Mouse (Mus musculus): ENCODE measurements around the gene 1700092M07Rik.
A peak's percentile ranks its signal among the peaks of the same experiment; 100 is the strongest.

1700092M07Rik gene

DNA sequence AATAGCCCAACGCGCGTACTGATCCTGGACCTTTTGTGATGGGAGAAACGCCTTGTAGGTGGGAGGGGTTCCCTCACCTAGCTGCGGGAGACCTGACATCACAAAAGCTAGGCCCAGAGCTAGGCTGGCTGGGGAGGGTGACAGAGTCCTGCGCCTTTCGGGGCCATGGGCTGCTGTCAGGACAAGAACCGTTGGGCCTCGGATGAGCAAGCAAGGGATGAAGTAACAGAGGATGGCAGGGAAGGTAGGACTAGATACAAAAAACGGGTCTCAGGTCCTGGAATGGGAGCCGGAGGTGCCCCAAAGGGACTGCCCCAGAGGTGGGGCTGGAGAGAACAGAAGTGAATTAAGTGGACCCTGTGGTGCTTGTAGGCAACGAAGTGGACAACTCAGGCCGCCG lies at the start of gene 1700092M07Rik:
TSS of gene 1700092M07Rik (plus strand) at position 116 of the 400 bp plus-strand sequence.
- DNase-seq (ENCODE audit: low spot score in 2 of 2) = no peak

DNA sequence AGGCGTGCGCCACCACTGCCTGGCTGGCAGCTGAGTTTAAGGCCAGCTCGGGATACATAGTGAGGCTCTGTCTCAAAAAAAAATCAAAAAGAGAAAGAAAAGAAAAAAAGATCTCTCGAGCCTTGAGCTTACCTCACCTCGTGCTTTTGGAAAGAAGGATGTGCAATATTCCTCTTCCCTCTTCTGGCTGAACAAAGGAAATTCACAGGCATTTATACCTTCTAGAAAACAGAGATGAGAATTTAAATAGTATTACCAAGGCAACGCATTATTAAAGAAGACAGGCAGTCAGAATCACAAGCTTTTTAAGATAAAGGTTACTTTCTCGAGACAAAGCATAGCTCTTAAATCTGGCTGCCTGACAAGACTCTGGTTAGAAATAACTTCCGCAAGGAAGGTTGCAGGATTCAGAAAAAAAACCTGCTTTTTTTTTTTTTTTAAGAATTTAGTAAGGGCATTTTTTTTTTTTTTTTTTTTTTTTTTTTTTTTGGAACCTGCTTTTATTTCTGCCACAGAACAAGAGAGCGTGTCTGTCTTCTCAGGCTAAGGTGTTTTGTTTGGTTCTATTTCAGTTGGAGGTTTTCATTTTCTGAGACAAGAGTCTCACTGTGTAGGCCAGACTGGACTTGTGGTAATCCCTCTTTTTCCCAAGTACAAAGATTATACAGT lies 48.5 kb upstream of the 1700092M07Rik start:
- no peak for DNase-seq (ENCODE audit: low spot score in 2 of 2)

DNA sequence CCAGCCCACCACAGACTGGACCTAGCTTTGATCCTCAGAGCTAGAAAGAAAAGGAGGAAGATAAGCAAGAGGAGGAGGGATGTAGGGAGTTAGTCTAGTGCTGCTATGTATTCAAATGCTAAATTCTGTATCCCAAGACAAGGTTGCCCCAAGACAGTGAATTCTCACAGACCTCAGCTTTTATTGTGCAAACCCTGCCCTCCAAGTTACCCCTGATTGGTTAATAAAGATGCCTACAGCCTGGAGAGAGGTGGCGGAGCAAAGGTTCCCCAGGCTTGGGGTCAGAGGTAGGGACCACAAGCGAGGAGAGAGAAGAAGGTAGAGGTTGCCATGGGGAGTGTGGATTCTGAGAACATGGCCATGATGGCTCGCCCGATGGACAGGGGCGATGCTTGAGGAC lies 47.8 kb upstream of the 1700092M07Rik start:
- DNase-seq (ENCODE audit: low spot score in 2 of 2) = no peak

DNA sequence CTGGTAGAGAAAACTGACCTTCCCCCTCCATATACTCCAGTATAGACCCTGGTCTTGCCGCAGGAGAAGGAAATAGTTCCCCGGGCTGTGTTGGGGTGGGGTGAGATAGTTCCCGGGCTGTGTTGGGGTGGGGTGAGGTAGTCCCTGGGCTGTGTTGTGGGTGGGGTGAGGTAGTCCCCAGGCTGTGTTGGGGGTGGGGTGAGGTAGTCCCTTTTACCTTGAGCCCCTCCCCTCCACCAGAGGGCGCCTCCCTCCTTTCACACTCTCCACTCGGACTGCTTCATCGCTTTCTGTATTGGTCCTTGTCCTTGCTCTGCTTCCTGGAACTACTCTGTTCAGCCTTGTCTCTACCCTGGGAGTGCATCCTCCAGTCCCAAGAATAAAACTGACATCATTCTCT lies 45.2 kb upstream of the 1700092M07Rik start:
- peak in 1 of 2 experiments; percentile 40 for DNase-seq (ENCODE audit: low spot score in 2 of 2)

GRCm38 (mm10) chr19:8699652-8700051 lies 40.9 kb upstream of the 1700092M07Rik start:
- no peak for DNase-seq (ENCODE audit: low spot score in 2 of 2)

GRCm38 (mm10) chr19:8702458-8702857 lies 38.1 kb upstream of the 1700092M07Rik start:
- DNase-seq (ENCODE audit: low spot score in 2 of 2) = no peak

GRCm38 (mm10) chr19:8703571-8703970 lies 36.9 kb upstream of the 1700092M07Rik start:
- DNase-seq (ENCODE audit: low spot score in 2 of 2) = no peak

GRCm38 (mm10) chr19:8705026-8705708 lies 35.4 kb upstream of the 1700092M07Rik start:
- no peak for DNase-seq (ENCODE audit: low spot score in 2 of 2)

DNA sequence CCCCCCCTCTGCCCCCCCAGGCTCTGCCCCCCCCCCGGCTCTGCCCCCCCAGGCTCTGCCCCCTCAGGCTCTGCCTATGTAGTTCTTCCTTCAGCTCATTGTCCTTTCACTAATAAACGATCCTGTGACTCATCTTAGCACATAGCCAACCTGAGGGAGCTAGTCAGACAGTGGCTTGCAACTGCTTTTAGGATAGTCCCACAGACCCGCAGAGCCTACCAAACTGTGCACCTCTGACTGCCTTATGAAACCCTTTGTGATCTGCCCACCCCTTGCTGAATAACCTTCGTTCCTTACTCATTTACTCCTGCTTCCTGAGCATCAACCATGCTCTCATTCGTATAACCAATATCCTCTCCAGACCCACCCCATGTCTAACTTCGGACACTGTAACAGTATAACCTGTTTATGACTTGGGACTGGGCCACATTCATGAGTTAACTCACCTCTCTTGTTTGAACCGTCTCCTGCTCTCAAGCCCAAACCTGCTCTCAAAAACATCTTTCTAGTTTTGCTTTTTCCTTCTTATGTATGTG lies 34.3 kb upstream of the 1700092M07Rik start:
- DNase-seq (ENCODE audit: low spot score in 2 of 2) = no peak

- no peak for DNase-seq (ENCODE audit: low spot score in 2 of 2)
These were observed 33.6 kb upstream of the 1700092M07Rik start for GRCm38 (mm10) chr19:8706930-8707329.

DNA sequence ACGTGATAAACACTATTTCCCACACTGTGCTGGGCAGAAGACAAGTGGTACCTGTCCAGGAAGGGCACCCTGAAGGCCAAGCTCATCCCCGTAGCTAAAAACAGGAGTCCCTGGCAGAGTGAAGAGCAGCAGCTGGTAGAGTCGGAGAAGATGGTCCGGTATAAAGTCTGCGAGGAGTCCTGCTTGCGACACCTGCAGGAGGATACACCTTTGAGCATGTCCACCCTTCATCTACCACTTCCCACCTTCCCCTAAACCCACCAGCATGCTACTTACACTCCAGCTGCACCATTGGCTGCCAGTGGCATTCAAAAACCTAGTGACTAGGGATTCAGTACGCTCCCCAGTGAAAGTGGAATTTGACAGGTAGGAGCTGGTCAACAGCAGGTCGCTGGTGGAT lies 31.6 kb upstream of the 1700092M07Rik start:
- no peak for DNase-seq (ENCODE audit: low spot score in 2 of 2)

GRCm38 (mm10) chr19:8710057-8710456 lies 30.5 kb upstream of the 1700092M07Rik start:
- DNase-seq (ENCODE audit: low spot score in 2 of 2) = no peak

- no peak for DNase-seq (ENCODE audit: low spot score in 2 of 2)
These were observed 29.0 kb upstream of the 1700092M07Rik start for GRCm38 (mm10) chr19:8711506-8711905.

GRCm38 (mm10) chr19:8711949-8712869 lies 28.3 kb upstream of the 1700092M07Rik start:
- no peak for DNase-seq (ENCODE audit: low spot score in 2 of 2)

DNA sequence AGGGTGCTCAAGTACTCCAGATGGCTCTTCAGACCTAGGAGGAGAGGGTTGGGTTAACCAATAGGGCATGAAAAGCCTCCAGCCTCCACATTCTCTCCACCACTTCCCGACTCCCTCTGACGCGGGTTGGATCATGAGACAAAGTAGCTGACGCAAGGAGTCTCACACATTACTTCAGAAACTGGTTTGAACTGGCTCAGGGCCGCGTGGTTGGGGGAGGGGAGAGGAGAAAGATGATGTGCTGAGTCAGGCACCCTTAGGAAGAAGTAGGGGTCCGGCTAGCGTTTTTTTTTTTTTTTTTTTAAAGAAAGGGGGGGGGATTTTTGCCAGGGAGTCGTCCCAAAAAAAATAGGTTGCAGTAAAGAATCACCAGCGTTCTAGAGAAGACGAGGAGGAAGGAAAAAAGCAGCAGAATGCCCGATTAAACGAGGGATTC lies 27.6 kb upstream of the 1700092M07Rik start:
- DNase-seq (ENCODE audit: low spot score in 2 of 2) = peak; percentile 44 to 68

DNA sequence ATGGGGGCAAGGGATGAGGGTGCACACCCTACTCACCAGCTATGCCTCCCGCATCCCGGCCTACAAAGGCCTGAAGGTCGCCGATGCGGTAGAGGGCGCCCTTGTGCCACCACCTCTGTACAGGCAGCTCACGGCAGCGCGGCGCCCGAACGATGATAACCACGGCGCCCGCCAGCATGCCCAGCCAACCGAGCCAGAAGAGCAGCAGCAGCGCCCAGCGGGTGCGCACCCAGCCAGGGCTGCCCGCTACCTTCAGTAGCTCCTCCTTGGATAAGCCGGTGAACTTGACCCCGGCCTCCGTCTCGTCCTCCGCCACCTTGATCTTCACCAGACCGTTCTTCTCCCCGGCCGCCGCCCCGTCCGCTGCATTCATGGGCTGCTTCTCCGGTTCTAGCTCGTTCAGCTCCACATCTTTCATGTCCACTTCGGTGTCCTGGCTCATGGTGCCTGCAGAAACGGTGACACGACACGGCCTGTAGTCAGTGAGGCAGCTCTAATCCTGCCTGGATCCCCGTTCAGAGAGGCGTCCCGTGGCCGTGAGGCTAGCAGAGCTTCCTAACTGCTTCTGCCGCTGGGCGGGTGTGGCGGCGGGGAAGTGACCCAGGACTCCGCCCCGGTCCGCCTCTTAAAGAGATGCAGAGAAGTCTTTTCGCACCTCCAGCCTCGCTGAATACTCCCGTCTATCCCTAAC lies 27.1 kb upstream of the 1700092M07Rik start:
- peak; percentile 87 to 89 for DNase-seq (ENCODE audit: low spot score in 2 of 2)

DNA sequence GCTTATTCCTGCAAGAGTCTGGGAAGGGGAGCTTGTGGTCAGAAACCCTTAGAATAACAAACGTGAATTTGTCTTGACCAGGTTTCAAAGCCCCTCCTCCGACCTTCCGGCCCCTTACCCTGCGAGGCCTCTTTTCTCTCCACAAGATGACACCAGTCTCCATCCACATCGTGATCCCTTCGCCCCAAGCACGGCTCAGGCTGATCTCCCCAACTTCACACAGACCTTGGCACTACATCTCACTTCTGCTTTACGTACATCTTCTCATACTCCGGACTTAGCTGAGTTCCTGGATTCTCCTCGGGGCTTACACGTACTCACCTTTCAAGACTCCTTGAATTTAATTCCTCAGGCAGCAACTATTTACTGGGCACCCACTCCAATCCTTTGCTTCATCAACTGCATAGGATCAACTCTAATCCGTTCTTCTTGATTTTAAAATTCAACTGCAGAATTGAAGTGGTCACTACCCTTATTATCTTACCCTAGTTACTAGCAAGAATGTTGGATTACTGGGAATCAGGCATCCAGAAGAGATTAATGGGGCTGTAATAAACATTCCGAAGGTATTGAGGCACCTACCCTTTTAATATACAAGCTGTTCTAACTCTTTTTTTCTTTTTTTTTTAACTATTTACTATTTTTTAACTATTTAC lies 26.4 kb upstream of the 1700092M07Rik start:
- DNase-seq (ENCODE audit: low spot score in 2 of 2) = no peak

- DNase-seq (ENCODE audit: low spot score in 2 of 2) = no peak
These were observed 25.7 kb upstream of the 1700092M07Rik start for GRCm38 (mm10) chr19:8714653-8715481.

- no peak for DNase-seq (ENCODE audit: low spot score in 2 of 2)
These were observed 24.4 kb upstream of the 1700092M07Rik start for GRCm38 (mm10) chr19:8715868-8716766.

All from urinary bladder, adult 18-20 months (tissue).